Mouse (Mus musculus) kidney, adult 2 months (tissue): Measurements from ENCODE around the gene Card11.

Source experiments
- CTCF ChIP-seq: fragments of 200-500 bp; conservative IDR thresholded peaks from 2 replicates; pipeline ENCODE4 v1.5.1; 2011; ENCODE audit warnings: low read depth, mild to moderate bottlenecking, control low read depth, low read length, moderate library complexity, mixed read lengths; ENCODE audit not compliant: insufficient read depth, insufficient read length
- POLR2A ChIP-seq: fragments of 200-500 bp; IDR thresholded peaks from one replicate; pipeline ENCODE4 v1.6.1; 2011; ENCODE audit warnings: low read depth, low read length, control low read depth

GRCm38 (mm10) chr5:140980051-140980450 lies 20.3 kb downstream of the Card11 start:
- TF ChIP-seq POLR2A (no peak), CTCF (no peak)
